Mouse (Mus musculus) intestine, embryonic 14.5 days (tissue): ENCODE data around the gene Syngap1. TPM values are rescaled to one million over a fixed set of nuclear protein-coding genes. Genes with fewer than 3 reads are reported as not detected.
"Not testable (repeated sequence)": the region's sequence is repeated elsewhere in the genome, so short reads cannot be mapped to it uniquely, and the experiment has no call there.

Source experiments
- ATAC-seq: fragments of 200-750 bp; cut with Nextera tagmentation; replicated peaks from 2 replicates; pipeline ENCODE4 v1.8.0; 2017; ENCODE audit warnings: low read depth, moderate number of reproducible peaks, moderate TSS enrichment, moderate library complexity; ENCODE audit not compliant: low FRiP score, low TSS enrichment
- DNase-seq: peaks from one replicate; pipeline ENCODE4 v3.0.0-alpha.2; 2018; ENCODE audit warnings: low spot score
- H3K27ac ChIP-seq: fragments of 300-500 bp; sonication (generic); 2 replicates; pipeline ENCODE4 v1.5.1; 2014; ENCODE audit warnings: low read depth, mild to moderate bottlenecking, control low read depth
- H3K27me3 ChIP-seq: fragments of 300-500 bp; sonication (generic); replicated peaks from 2 replicates; pipeline ENCODE4 v1.6.1; 2014; ENCODE audit warnings: low read length, control low read depth; ENCODE audit not compliant: control insufficient read depth, insufficient read depth
- H3K36me3 ChIP-seq: fragments of 300-500 bp; sonication (generic); 2 replicates; pipeline ENCODE4 v1.6.1; 2014; ENCODE audit warnings: low read length, control low read depth; ENCODE audit not compliant: control insufficient read depth, insufficient read depth
- H3K4me1 ChIP-seq: fragments of 300-500 bp; sonication (generic); replicated peaks from 2 replicates; pipeline ENCODE4 v1.6.1; 2014; ENCODE audit warnings: low read length, control low read depth, mixed read lengths; ENCODE audit not compliant: control insufficient read depth, insufficient read depth
- H3K4me2 ChIP-seq: fragments of 300-500 bp; sonication (generic); 2 replicates; pipeline ENCODE4 v1.6.1; 2014; ENCODE audit warnings: low read length
- H3K4me3 ChIP-seq: fragments of 300-500 bp; sonication (generic); 2 replicates; pipeline ENCODE4 v1.5.1; 2014; ENCODE audit warnings: low read depth, low read length, control low read depth, mixed read lengths
- H3K9ac ChIP-seq: fragments of 300-500 bp; sonication (generic); 2 replicates; pipeline ENCODE4 v1.6.1; 2014; ENCODE audit warnings: mild to moderate bottlenecking, low read length
- H3K9me3 ChIP-seq: fragments of 300-500 bp; sonication (generic); 2 replicates; pipeline ENCODE4 v1.6.1; 2016; ENCODE audit warnings: low read length, control low read depth; ENCODE audit not compliant: control insufficient read depth
- WGBS: fragments of 180-500 bp; shearing (Covaris S2); extraction: QIAGEN DNeasy Blood & Tissue Kit; methylation state at CpG from one replicate; pipeline ENCODE4 v1.1.7; 2014; 5-methylcytosine and 5-hydroxymethylcytosine counted together
- polyA plus RNA-seq: library from polyadenylated mRNA; unstranded; fragments of >200 nt; fragmentation: Nextera tagmentation; extraction: Ambion mirVana; gene quantifications from 2 replicates; pipeline ENCODE4 v1.2.1, GENCODE M21; 2014

The Syngap1 gene
- polyA plus RNA-seq, 1 experiment from 2014 or later, result 2.2 TPM

DNA sequence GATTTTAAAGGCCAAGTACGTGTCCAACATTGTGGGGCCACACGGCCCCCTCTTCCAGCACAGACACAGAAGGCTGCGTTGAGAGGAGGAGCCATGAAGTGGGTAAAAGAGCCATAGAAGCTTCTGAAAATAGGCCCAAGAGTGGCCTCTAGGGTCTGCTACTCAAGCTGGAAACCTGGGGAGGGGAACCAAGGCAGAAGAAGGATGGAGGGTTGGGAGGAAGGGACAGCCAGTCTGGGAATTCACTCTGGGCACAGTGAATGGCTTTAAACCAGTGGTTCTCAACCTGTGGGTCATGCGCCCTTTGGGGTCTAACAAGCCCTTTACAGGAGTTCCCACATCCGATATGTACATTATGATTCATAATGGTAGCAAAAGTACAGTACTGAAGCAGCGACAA lies 28.2 kb downstream of the Syngap1 start:
- H3K9ac ChIP-seq, result no peak overlapping the region
- no peaks in the 10 kb centered on the region for H3K27me3 ChIP-seq
- no peak for ATAC-seq
- no peaks in the 10 kb centered on the region for H3K9me3 ChIP-seq
- peaks cover 16% of the 10 kb centered on the region for H3K4me1 ChIP-seq
- no peak for DNase-seq
- H3K4me3 ChIP-seq, result no peak overlapping the region
- no peak overlapping the region for H3K4me2 ChIP-seq
- H3K27ac ChIP-seq, result no peak overlapping the region
- H3K36me3 ChIP-seq, result peaks cover 36% of the 10 kb centered on the region
- WGBS, result 90% methylated on average over 6 of the region's 6 CpGs

DNA sequence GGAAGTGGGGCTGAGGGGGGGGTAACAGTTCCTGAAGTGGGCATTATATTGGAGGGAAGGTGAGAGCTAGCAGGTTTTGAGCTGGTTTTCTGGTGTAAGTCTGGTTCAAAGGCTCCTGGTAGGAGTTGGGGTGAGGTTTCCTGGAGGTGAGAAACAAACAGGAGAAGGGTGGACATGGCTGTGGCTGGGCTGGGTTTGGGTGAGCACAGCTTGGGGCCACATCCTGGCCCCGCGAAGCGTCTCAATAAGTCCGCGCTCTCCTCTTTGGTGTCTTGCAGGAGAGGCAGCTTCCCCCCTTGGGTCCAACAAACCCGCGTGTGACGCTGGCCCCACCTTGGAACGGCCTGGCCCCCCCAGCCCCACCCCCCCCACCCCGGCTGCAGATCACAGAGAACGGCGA lies 29.2 kb downstream of the Syngap1 start:
- peaks cover 20% of the 10 kb centered on the region for H3K4me1 ChIP-seq
- no peak overlapping the region for H3K4me2 ChIP-seq
- peaks cover 35% of the 10 kb centered on the region for H3K36me3 ChIP-seq

DNA sequence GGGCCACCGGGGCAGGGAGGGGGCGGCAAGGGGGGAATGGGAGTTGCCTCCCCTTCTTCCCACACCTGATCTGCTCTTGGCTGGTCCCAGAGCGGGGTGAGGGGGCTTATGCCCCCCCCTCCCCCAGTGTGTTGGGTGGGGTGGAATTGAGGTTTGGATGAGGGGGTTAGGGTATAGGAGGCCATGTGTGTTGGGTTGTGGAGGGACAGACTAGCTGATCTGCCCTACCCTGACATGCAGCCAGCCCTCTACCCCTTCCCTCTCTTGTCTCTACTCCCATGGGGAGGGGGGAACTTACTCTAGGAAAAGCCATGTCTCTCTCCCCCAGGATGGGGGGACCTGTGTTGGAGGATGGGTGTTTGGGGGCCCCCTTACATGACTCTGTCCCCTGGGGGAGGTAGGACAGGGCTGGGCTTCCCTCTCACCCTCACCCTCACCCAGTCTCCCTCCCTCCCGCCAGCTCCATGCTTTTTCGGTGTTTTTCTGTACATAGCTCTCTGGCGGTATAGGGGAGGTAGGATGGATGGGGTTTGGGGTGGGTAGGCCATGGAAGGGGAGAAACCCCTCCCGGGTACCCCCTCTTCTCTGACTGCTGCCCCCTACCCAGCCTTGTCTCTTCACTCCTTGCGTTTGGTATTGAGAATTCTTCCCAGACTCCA lies 30.3 kb downstream of the Syngap1 start:
- no peaks in the 10 kb centered on the region for H3K27me3 ChIP-seq
- ATAC-seq (no peak), DNase-seq (no peak)
- H3K4me2 ChIP-seq, result peak overlapping the region; percentile 94
- H3K9ac ChIP-seq, result peak overlapping the region; percentile 74; the same call in 1 of the 2 replicates
- H3K36me3 ChIP-seq, result peaks cover 37% of the 10 kb centered on the region
- peak overlapping the region; percentile 87; the same call in 1 of the 2 replicates for H3K4me3 ChIP-seq
- peak overlapping the region; percentile 47; the same call in 1 of the 2 replicates for H3K27ac ChIP-seq
- peaks cover 20% of the 10 kb centered on the region for H3K4me1 ChIP-seq
- WGBS, result 60% methylated on average over 8 of the region's 8 CpGs
- no peaks in the 10 kb centered on the region for H3K9me3 ChIP-seq

More for the DNA sequence above, 29.2 kb downstream of the Syngap1 start:
- no peak overlapping the region for H3K4me3 ChIP-seq
- H3K27me3 ChIP-seq, result no peaks in the 10 kb centered on the region
- no peak overlapping the region for H3K9ac ChIP-seq
- H3K9me3 ChIP-seq, result no peaks in the 10 kb centered on the region
- DNase-seq (no peak), ATAC-seq (no peak)
- H3K27ac ChIP-seq, result no peak overlapping the region
- 70% methylated on average over 12 of the region's 12 CpGs for WGBS

DNA sequence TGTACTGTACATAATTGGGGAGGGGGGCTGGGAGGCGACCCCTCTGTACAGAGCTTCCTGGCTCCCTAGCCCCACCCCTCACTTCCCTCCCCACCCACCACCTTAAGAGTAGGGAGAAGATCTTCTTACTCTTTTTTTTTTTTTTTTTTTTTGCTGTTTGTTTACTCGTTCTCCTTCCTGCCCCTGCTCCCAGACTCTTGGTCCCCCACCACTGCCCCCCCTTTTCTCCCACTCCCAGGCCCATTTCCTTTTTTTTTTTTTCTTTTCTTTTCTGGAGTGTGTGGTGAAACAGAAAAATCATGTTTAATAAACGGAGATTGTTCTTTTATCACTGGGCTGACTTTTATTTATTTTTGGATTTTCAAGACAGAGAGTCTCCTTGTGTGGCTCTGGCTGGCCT lies 31.1 kb downstream of the Syngap1 start:
- H3K9me3 ChIP-seq, result no peaks in the 10 kb centered on the region
- H3K4me1 ChIP-seq, result peaks cover 20% of the 10 kb centered on the region
- DNase-seq (no peak), ATAC-seq (no peak)
- no peaks in the 10 kb centered on the region for H3K27me3 ChIP-seq
- H3K4me2 ChIP-seq, result peak overlapping the region; percentile 94
- H3K9ac ChIP-seq, result peak overlapping the region; percentile 74
- H3K36me3 ChIP-seq, result peaks cover 37% of the 10 kb centered on the region
- peak overlapping the region; percentile 87 for H3K4me3 ChIP-seq
- 0% methylated on average over 3 of the region's 3 CpGs for WGBS
- H3K27ac ChIP-seq, result peak overlapping the region; percentile 86; the same call in 1 of the 2 replicates

DNA sequence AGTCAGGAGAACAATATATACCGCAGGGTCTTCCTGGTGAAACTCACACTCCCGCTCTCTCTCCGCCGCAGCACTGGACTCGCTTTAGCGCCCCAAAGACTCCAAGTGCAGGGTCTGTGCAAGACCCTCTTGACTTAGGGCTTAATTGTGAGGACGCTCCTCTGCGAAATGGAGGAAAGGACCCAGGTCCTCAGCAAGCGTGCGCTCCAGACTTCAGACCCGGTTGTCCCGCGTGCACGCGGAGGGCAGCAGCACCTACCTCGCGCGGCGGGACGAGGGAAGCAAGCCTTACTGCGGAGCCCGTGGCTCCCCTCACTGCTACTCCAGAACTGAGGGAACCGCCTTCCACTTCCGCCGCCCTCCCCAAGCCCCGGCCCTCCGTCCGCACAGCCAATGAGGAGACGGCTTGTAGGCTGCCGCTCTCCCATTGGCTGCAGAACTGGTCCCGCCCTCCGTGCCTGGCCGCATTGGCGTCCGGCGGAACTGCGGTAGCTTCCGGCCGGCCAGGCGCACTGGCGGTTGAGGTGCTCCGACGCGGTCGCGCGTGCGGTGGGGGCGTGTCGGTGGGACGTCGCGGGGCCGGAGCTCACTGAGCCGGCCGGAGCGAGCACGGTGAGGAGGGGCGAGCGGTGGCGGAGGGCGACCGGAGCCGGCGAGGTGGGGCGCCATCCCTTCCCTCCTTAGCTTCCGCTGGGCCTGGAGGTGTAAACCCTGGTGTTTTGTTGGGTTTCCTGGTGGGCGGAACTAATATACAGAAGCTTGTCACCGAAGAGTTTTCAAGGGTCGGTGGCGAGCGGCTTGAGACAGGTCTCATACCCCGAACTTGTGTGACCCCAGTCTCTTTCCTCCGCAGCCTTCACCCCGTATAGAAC lies 31.9 kb downstream of the Syngap1 start, which contains the start of gene Zbtb9:
Zbtb9 (plus strand) TSS at position 465 of the 872 bp plus-strand sequence.
- Histone ChIP-seq H3K9me3 (no peaks in the 10 kb centered on the region), H3K9ac (peak within 1 kb of the TSS; percentile 74), H3K36me3 (peaks cover 37% of the 10 kb centered on the region), H3K4me1 (peaks cover 20% of the 10 kb centered on the region), H3K4me2 (peak within 1 kb of the TSS; percentile 94), H3K4me3 (peak within 1 kb of the TSS; percentile 87), H3K27ac (peak within 1 kb of the TSS; percentile 86), H3K27me3 (no peaks in the 10 kb centered on the region)
- ATAC-seq (peak; percentile 99), DNase-seq (peak; percentile 93)
- WGBS, result under 1% methylated on average over 75 of the region's 75 CpGs

- Histone ChIP-seq H3K36me3 (peaks cover 52% of the 10 kb centered on the region), H3K27ac (no peak overlapping the region), H3K4me2 (no peak overlapping the region), H3K4me3 (no peak overlapping the region), H3K9ac (no peak overlapping the region; the same call in 1 of the 2 replicates), H3K4me1 (peaks cover 20% of the 10 kb centered on the region), H3K27me3 (no peaks in the 10 kb centered on the region), H3K9me3 (no peaks in the 10 kb centered on the region)
- 88% methylated on average over 15 of the region's 15 CpGs for WGBS
- ATAC-seq (no peak), DNase-seq (no peak)
Measured at GRCm38 (mm10) chr17:26974547-26974946, 33.5 kb downstream of the Syngap1 start.

DNA sequence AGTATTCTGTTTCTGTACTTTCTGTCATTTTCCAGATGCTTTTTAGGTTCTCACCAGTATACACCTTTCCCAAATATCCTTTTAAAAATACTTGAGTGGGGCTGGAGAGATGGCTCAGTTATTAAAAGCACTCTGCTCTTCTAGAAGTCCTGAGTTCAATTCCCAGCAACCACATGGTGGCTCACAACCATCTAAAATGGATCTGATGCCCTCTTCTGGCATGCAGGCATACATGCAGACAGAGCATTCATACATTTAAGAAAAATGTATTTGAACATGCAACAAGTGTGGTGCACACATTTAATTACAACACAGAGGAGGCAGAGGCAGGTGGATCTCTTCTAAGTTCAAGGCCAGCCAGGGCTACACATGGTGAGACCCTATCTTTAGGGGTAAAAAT lies 34.4 kb downstream of the Syngap1 start:
- H3K4me3 ChIP-seq, result no peak overlapping the region
- no peak overlapping the region for H3K27ac ChIP-seq
- no peaks in the 10 kb centered on the region for H3K27me3 ChIP-seq
- H3K36me3 ChIP-seq, result peaks cover 52% of the 10 kb centered on the region
- H3K4me1 ChIP-seq, result peaks cover 20% of the 10 kb centered on the region
- no peak overlapping the region for H3K4me2 ChIP-seq
- no peak overlapping the region for H3K9ac ChIP-seq
- no peak for DNase-seq
- no peak for ATAC-seq
- H3K9me3 ChIP-seq, result no peaks in the 10 kb centered on the region

GRCm38 (mm10) chr17:26977354-26977753 lies 36.3 kb downstream of the Syngap1 start:
- not testable (repeated sequence) for H3K4me2 ChIP-seq, H3K27me3 ChIP-seq, H3K4me3 ChIP-seq, H3K9me3 ChIP-seq, H3K9ac ChIP-seq, H3K27ac ChIP-seq, DNase-seq, ATAC-seq
- H3K36me3 ChIP-seq, result peaks cover 49% of the 10 kb centered on the region
- WGBS, result 88% methylated on average over 6 of the region's 6 CpGs
- peaks cover 11% of the 10 kb centered on the region for H3K4me1 ChIP-seq
